In genomic region chr4:74357479-74357878, GRCm38 (mm10) we compare ENCODE assay signal across 13 mouse cellular contexts.
"Had no signal": no experiment of that assay in that cellular context is flagged by ENCODE, and none has a peak within 500 bp of the region (broad histone marks: within the 10 kb centered on the region; RNA-seq: fewer than 3 reads in every experiment).

No protein-coding gene starts in this region.

- ATAC-seq: liver, embryonic 12.5 days; midbrain, embryonic 16.5 days had no signal

- DNase-seq: kidney, adult 11 months; kidney, adult 9 months; kidney, postnatal 25 days; layer of hippocampus, adult 9-11 months; liver; lung, adult 2 months; lung, postnatal 14 days; retina, postnatal 1 day; right cerebral cortex, postnatal 25 days; spleen, adult 18-20 months; thymus, postnatal 36 days had no signal
